Mouse (Mus musculus): ENCODE data around the gene Nat8f5. TPM values are rescaled to one million over a fixed set of nuclear protein-coding genes. Genes with fewer than 3 reads are reported as not detected.
"Not testable (repeated sequence)": the region's sequence is repeated elsewhere in the genome, so short reads cannot be mapped to it uniquely, and the experiment has no call there.

Nat8f5 gene
- polyA plus RNA-seq, 1 experiment from 2014 or later: 0.25 TPM

GRCm38 (mm10) chr6:85838674-85839073 is 17.9 kb upstream of the Nat8f5 start:
- WGBS: 60% methylated on average over 8 of the region's 8 CpGs

GRCm38 (mm10) chr6:85837307-85837706 is 16.5 kb upstream of the Nat8f5 start:
- not testable (repeated sequence) for ATAC-seq; H3K4me1 ChIP-seq (ENCODE audit: control insufficient read depth, insufficient read depth, low read length)
- 11% methylated on average over 12 of the region's 12 CpGs for WGBS

More at GRCm38 (mm10) chr6:85838674-85839073, 17.9 kb upstream of the Nat8f5 start:
- no peak for ATAC-seq
- no peaks in the 10 kb centered on the region for H3K9me3 ChIP-seq (replicated peaks; ENCODE audit: control insufficient read depth, low read length, poor library complexity, severe bottlenecking)
- no peaks in the 10 kb centered on the region for H3K4me1 ChIP-seq (ENCODE audit: control insufficient read depth, insufficient read depth, low read length)
- H3K4me2 ChIP-seq (ENCODE audit: low read length): no peak overlapping the region
- H3K9ac ChIP-seq (ENCODE audit: low read depth, low read length): no peak overlapping the region
- H3K36me3 ChIP-seq (ENCODE audit: control insufficient read depth, insufficient read depth, low read length): no peaks in the 10 kb centered on the region
- no peak overlapping the region for H3K27ac ChIP-seq (ENCODE audit: low read length)
- H3K27me3 ChIP-seq (ENCODE audit: control insufficient read depth, insufficient read depth, low read depth, low read length): no peaks in the 10 kb centered on the region
- H3K4me3 ChIP-seq (ENCODE audit: low read depth, low read length): no peak overlapping the region

GRCm38 (mm10) chr6:85836827-85837226 is 16.1 kb upstream of the Nat8f5 start:
- H3K4me2 ChIP-seq (ENCODE audit: low read length); H3K4me3 ChIP-seq (ENCODE audit: low read depth, low read length); ATAC-seq; H3K27me3 ChIP-seq (ENCODE audit: control insufficient read depth, insufficient read depth, low read depth, low read length); H3K9ac ChIP-seq (ENCODE audit: low read depth, low read length); H3K9me3 ChIP-seq (replicated peaks; ENCODE audit: control insufficient read depth, low read length, poor library complexity, severe bottlenecking); H3K27ac ChIP-seq (ENCODE audit: low read length); H3K36me3 ChIP-seq (ENCODE audit: control insufficient read depth, insufficient read depth, low read length); H3K4me1 ChIP-seq (ENCODE audit: control insufficient read depth, insufficient read depth, low read length): not testable (repeated sequence)
- 14% methylated on average over 8 of the region's 9 CpGs for WGBS

More at GRCm38 (mm10) chr6:85837307-85837706, 16.5 kb upstream of the Nat8f5 start:
- not testable (repeated sequence) for H3K27ac ChIP-seq (ENCODE audit: low read length); H3K27me3 ChIP-seq (ENCODE audit: control insufficient read depth, insufficient read depth, low read depth, low read length); H3K9ac ChIP-seq (ENCODE audit: low read depth, low read length); H3K4me2 ChIP-seq (ENCODE audit: low read length); H3K9me3 ChIP-seq (replicated peaks; ENCODE audit: control insufficient read depth, low read length, poor library complexity, severe bottlenecking); H3K4me3 ChIP-seq (ENCODE audit: low read depth, low read length); H3K36me3 ChIP-seq (ENCODE audit: control insufficient read depth, insufficient read depth, low read length)

GRCm38 (mm10) chr6:85836098-85836497 is 15.3 kb upstream of the Nat8f5 start:
- not testable (repeated sequence) for H3K36me3 ChIP-seq (ENCODE audit: control insufficient read depth, insufficient read depth, low read length); H3K27ac ChIP-seq (ENCODE audit: low read length); H3K9ac ChIP-seq (ENCODE audit: low read depth, low read length); H3K9me3 ChIP-seq (replicated peaks; ENCODE audit: control insufficient read depth, low read length, poor library complexity, severe bottlenecking); H3K4me1 ChIP-seq (ENCODE audit: control insufficient read depth, insufficient read depth, low read length); H3K4me3 ChIP-seq (ENCODE audit: low read depth, low read length); H3K4me2 ChIP-seq (ENCODE audit: low read length); ATAC-seq; H3K27me3 ChIP-seq (ENCODE audit: control insufficient read depth, insufficient read depth, low read depth, low read length)
- 79% methylated on average over 5 of the region's 5 CpGs for WGBS

- not testable (repeated sequence) for H3K4me2 ChIP-seq (ENCODE audit: low read length); ATAC-seq; H3K27ac ChIP-seq (ENCODE audit: low read length); H3K36me3 ChIP-seq (ENCODE audit: control insufficient read depth, insufficient read depth, low read length); H3K4me3 ChIP-seq (ENCODE audit: low read depth, low read length); H3K9me3 ChIP-seq (replicated peaks; ENCODE audit: control insufficient read depth, low read length, poor library complexity, severe bottlenecking); H3K4me1 ChIP-seq (ENCODE audit: control insufficient read depth, insufficient read depth, low read length); H3K9ac ChIP-seq (ENCODE audit: low read depth, low read length); H3K27me3 ChIP-seq (ENCODE audit: control insufficient read depth, insufficient read depth, low read depth, low read length)
- WGBS: 82% methylated on average over 1 of the region's 2 CpGs
Measured at GRCm38 (mm10) chr6:85835104-85835503, 14.3 kb upstream of the Nat8f5 start.

- not testable (repeated sequence) for H3K27me3 ChIP-seq (ENCODE audit: control insufficient read depth, insufficient read depth, low read depth, low read length); ATAC-seq; H3K27ac ChIP-seq (ENCODE audit: low read length)
Measured at GRCm38 (mm10) chr6:85834504-85835100, 13.8 kb upstream of the Nat8f5 start.

GRCm38 (mm10) chr6:85831796-85832321 is 11.1 kb upstream of the Nat8f5 start, which contains the start of gene Nat8:
Nat8 (minus strand) TSS chr6:85832082.
- Histone ChIP-seq H3K27me3 (ENCODE audit: control insufficient read depth, insufficient read depth, low read depth, low read length) (no peaks in the 10 kb centered on the region), H3K4me2 (ENCODE audit: low read length) (no peak within 1 kb of the TSS), H3K4me3 (ENCODE audit: low read depth, low read length) (no peak within 1 kb of the TSS), H3K9me3 (replicated peaks; ENCODE audit: control insufficient read depth, low read length, poor library complexity, severe bottlenecking) (no peaks in the 10 kb centered on the region), H3K27ac (ENCODE audit: low read length) (no peak within 1 kb of the TSS), H3K36me3 (ENCODE audit: control insufficient read depth, insufficient read depth, low read length) (no peaks in the 10 kb centered on the region), H3K9ac (ENCODE audit: low read depth, low read length) (no peak within 1 kb of the TSS), H3K4me1 (ENCODE audit: control insufficient read depth, insufficient read depth, low read length) (no peaks in the 10 kb centered on the region)
- ATAC-seq: no peak
- 83% methylated on average over 7 of the region's 7 CpGs for WGBS

More at GRCm38 (mm10) chr6:85834504-85835100, 13.8 kb upstream of the Nat8f5 start:
- not testable (repeated sequence) for H3K9ac ChIP-seq (ENCODE audit: low read depth, low read length); H3K9me3 ChIP-seq (replicated peaks; ENCODE audit: control insufficient read depth, low read length, poor library complexity, severe bottlenecking); H3K4me2 ChIP-seq (ENCODE audit: low read length); H3K4me3 ChIP-seq (ENCODE audit: low read depth, low read length); H3K4me1 ChIP-seq (ENCODE audit: control insufficient read depth, insufficient read depth, low read length); H3K36me3 ChIP-seq (ENCODE audit: control insufficient read depth, insufficient read depth, low read length)

GRCm38 (mm10) chr6:85829462-85829861 is 8.7 kb upstream of the Nat8f5 start:
- WGBS: 42% methylated on average over 1 of the region's 1 CpGs

GRCm38 (mm10) chr6:85825886-85826285 is 5.1 kb upstream of the Nat8f5 start:
- Histone ChIP-seq H3K9ac (ENCODE audit: low read depth, low read length) (no peak overlapping the region), H3K27me3 (ENCODE audit: control insufficient read depth, insufficient read depth, low read depth, low read length) (no peaks in the 10 kb centered on the region), H3K9me3 (replicated peaks; ENCODE audit: control insufficient read depth, low read length, poor library complexity, severe bottlenecking) (no peaks in the 10 kb centered on the region), H3K4me2 (ENCODE audit: low read length) (no peak overlapping the region), H3K27ac (ENCODE audit: low read length) (no peak overlapping the region), H3K4me1 (ENCODE audit: control insufficient read depth, insufficient read depth, low read length) (no peaks in the 10 kb centered on the region), H3K4me3 (ENCODE audit: low read depth, low read length) (no peak overlapping the region), H3K36me3 (ENCODE audit: control insufficient read depth, insufficient read depth, low read length) (no peaks in the 10 kb centered on the region)
- no peak for ATAC-seq
- 86% methylated on average over 2 of the region's 2 CpGs for WGBS

More at GRCm38 (mm10) chr6:85829462-85829861, 8.7 kb upstream of the Nat8f5 start:
- H3K9me3 ChIP-seq (replicated peaks; ENCODE audit: control insufficient read depth, low read length, poor library complexity, severe bottlenecking): no peaks in the 10 kb centered on the region
- no peak overlapping the region for H3K4me3 ChIP-seq (ENCODE audit: low read depth, low read length)
- no peak for ATAC-seq
- H3K27ac ChIP-seq (ENCODE audit: low read length): no peak overlapping the region
- H3K4me1 ChIP-seq (ENCODE audit: control insufficient read depth, insufficient read depth, low read length): no peaks in the 10 kb centered on the region
- no peak overlapping the region for H3K4me2 ChIP-seq (ENCODE audit: low read length)
- no peak overlapping the region for H3K9ac ChIP-seq (ENCODE audit: low read depth, low read length)
- H3K27me3 ChIP-seq (ENCODE audit: control insufficient read depth, insufficient read depth, low read depth, low read length): no peaks in the 10 kb centered on the region
- no peaks in the 10 kb centered on the region for H3K36me3 ChIP-seq (ENCODE audit: control insufficient read depth, insufficient read depth, low read length)

Measured in midbrain, embryonic 16.5 days (tissue).